Mouse (Mus musculus) brain, embryonic 14.5 days (tissue): ENCODE measurements around the gene Gm20708. TPM values are rescaled to one million over a fixed set of nuclear protein-coding genes. Genes with fewer than 3 reads are reported as not detected.
A peak's percentile ranks its signal among the peaks of the same experiment; 100 is the strongest.

Experiments used
- DNase-seq: peaks from one replicate; pipeline ENCODE4 v3.0.0-alpha.2; 2011; ENCODE audit warnings: low read depth
- CTCF ChIP-seq: fragments of 200-500 bp; IDR thresholded peaks from 2 replicates; pipeline ENCODE4 v1.5.1; 2012; ENCODE audit warnings: inconsistent platforms, mild to moderate bottlenecking, moderate library complexity, borderline replicate concordance; ENCODE audit not compliant: insufficient read depth, insufficient read length; ENCODE audit errors: extremely low read depth
- POLR2A ChIP-seq: fragments of 200-500 bp; IDR thresholded peaks from 2 replicates; pipeline ENCODE4 v1.6.1; 2012; ENCODE audit warnings: mild to moderate bottlenecking, inconsistent platforms, borderline replicate concordance; ENCODE audit not compliant: poor library complexity, insufficient read depth, insufficient read length, severe bottlenecking; ENCODE audit errors: extremely low read depth
- polyA plus RNA-seq: library from polyadenylated mRNA; depleted of rRNA; stranded (reverse); fragments of >200 nt; gene quantifications from 2 replicates; pipeline ENCODE4 v1.2.3, GENCODE M21; 2012

Gene Gm20708
- polyA plus RNA-seq, 1 experiment, result 1.2 TPM

DNA sequence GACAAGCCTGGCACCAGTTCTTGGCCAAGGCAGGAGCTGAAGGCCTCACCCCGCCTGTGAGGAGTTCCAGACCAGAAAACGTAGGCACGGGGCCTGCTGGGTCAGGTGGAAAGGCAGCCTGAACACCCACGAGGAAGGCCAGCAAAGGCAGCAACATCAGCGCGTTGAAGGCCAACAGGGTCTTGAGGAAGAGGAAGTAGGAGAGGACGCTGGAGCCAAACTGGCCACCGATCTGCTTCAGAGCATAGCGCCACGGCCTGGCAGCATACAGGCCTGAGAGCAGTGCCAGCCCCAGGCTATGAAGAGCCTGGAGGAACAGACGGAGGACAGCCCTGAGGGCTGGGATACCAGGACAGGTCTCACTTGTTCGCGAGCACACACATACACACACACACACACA, 33.9 kb upstream of the Gm20708 start:
- DNase-seq, result no peak
- TF ChIP-seq POLR2A, result no peak
- no peak for TF ChIP-seq CTCF

DNA sequence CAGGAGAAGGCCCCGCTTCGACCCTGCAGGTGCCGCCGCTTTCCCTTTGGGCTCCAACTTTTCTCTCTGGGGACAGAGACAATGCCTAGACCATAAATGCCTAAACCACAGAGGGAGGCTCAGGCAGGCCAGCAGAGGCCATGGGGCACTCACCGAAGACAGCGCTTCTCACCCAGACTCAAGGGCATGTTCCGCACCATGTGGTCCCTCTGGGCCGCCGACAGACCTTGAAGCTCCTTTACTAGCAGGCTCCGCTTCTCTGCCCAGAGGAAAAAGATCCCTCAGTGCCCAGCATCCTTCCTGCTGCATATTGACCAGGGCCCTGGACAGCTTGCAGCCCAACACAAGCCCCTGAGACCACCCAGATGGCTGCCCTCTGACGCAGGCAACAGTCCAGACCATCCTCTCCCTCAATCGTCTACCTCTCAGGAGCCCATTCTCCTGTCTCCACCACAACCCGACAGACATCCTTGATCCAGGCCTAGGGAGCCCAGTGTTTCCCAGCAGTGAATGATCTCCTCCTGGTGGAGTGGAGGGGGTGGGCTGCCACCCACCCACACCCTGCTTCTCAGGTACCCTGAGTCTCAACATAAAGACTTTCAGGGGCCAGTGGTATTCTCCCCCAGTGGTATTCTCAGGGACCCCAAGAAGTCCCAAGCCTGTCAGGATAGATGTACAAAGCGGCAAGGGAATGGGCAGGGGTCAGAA, 33.2 kb upstream of the Gm20708 start:
- DNase-seq, result no peak
- TF ChIP-seq POLR2A, result no peak
- no peak for TF ChIP-seq CTCF

DNA sequence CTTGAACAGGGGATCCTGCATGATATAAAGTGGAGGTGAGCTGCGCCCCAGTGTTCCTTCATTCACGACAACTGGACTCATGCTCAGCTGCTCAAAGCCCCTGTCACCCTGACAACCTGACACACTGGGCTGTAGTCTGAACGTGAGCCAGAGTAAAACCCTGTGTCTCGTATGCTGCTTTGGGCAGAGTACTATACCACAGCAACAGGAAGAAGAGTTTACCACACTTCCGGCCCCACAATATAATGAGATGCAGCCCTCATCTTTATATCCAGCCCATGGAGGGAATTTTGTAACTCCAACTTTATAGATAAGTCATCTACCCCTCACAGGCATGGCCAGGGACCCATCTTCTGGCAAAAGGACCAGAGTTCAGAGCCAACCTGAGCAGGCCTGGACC, 32.4 kb upstream of the Gm20708 start:
- TF ChIP-seq POLR2A (no peak), CTCF (no peak)

DNA sequence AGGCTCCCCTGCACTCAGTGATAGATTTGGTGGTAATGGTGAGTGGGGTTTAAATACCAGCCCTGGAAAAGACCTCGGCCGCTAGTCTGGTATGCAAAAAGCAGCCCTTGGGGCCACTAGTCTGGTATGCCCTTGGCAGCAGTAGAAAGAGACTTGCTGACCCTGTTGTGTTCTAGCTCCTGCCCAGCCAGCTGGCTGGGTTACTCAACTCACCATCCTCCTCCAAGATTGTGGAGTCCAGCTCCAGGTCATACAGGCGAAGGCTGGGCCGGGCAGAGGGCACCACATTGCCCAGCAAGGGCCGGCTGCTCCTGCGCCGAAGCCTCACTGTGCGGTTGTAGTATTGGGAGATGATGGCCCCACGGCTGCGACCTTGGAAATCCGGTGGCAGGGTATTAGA, 31.4 kb upstream of the Gm20708 start:
- no peak for DNase-seq
- TF ChIP-seq POLR2A, result no peak
- no peak for TF ChIP-seq CTCF

More for the DNA sequence above, 32.4 kb upstream of the Gm20708 start:
- no peak for DNase-seq

DNA sequence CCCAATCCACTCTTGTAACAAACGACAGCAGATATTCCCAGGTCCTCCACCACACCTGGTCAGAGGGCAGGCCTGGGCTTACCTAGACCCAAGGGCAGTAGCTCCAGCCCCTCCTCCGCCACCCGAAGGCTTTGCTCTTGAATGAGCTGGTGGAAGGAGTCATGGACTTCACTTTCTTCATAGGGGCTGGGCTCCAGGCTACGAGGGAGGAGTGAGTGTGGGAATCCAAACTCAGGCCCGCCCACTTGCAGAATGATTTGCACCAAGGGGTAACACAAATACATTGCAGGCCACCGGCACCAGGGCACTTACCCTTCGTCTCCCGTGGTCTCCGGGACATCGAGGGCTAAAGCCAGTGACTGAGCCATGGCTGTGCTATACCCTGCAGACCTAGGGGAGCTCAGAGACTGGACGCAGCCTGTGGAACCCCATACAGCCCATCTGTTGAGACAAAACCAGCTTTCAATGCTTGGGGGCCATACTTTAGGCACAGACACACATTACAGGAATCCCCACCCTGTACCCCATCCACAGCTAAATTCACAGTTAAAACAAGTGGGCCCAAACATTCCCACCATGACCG, 30.5 kb upstream of the Gm20708 start:
- TF ChIP-seq POLR2A (no peak), CTCF (no peak)
- DNase-seq, result no peak

DNA sequence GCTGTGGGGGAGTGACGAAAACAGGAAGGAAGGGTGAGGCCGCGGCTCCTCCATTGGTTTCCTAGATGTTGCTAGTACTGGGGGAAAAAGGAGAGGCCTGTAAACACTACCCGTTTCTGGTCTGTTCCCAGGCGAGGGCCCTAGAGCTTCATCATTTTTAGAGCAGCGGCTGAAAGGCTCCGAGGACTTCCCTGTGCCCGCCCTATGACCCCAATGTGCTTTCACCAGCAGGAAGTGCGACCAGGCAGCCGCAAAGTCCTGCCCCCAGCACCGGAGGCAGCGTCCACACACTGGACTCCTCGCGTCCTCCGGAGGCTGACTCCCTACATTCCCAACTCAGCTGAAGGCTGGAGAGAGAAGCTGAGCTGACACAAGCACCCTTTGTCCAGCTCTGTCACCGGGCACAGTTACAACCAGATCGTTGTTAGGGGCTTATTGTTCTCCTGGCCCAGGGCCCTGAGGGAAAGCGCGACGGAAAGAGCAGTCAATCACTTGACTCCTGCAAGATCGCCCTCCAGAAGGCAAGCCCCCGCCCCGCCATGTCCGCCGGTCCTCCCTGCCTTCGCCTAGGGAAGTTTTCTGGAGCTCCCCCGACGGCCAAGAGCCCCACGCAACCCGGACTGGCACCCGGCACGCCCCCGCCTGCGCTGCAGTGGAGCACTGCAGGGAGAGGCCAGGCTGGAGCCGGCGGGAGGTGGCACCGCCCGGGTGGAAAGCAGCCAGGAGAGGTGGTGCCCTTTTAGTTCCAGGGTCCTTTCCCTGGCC, 29.9 kb upstream of the Gm20708 start:
- TF ChIP-seq CTCF (no peak), POLR2A (no peak)

DNA sequence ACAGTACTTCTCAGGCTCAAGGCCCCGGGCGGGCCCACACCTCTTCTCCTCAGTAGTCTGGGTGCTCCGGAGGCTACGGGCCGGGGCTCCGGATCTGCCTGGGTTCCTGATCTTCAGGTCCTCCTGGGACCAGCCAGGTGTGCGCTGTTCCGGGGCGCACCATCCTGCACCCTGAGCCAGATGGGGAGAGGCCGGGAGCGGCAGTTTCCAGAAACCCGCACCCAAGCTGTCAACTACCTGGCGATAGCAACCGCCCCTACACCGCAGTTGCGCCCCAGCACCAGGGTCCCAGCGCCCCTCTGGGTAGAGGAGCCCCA, 29.3 kb upstream of the Gm20708 start:
- TF ChIP-seq POLR2A (no peak), CTCF (no peak)

More for the DNA sequence above, 29.9 kb upstream of the Gm20708 start:
- DNase-seq, result peak; percentile 80

DNA sequence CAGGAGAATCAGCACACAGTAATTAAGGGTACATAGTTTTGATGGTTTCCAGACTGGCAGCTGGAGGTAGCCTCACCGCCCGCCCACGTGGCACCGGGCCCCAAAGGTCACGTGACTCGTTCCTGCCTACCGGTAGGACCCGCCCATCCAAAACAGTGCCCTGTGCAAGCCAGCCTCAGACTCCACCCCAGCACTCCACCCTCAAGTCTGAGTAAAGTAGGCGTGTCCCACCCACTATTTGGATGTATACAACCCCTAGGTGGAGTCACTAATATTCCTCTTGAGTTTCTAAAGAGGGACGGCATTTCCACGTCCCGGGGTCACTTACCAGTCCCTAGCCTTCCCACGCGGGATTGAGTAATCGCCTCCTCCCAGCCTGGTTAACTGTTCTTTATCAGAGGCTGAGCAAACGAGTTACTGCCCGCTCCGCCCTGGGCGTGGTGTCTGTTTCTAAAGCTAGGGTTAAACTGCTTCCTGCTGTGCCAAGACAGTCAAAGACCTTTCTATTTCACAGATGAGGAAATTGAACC, 28.8 kb upstream of the Gm20708 start:
- DNase-seq, result peak; percentile 56
- TF ChIP-seq POLR2A, result no peak
- no peak for TF ChIP-seq CTCF

More for the DNA sequence above, 29.3 kb upstream of the Gm20708 start:
- DNase-seq, result no peak

DNA sequence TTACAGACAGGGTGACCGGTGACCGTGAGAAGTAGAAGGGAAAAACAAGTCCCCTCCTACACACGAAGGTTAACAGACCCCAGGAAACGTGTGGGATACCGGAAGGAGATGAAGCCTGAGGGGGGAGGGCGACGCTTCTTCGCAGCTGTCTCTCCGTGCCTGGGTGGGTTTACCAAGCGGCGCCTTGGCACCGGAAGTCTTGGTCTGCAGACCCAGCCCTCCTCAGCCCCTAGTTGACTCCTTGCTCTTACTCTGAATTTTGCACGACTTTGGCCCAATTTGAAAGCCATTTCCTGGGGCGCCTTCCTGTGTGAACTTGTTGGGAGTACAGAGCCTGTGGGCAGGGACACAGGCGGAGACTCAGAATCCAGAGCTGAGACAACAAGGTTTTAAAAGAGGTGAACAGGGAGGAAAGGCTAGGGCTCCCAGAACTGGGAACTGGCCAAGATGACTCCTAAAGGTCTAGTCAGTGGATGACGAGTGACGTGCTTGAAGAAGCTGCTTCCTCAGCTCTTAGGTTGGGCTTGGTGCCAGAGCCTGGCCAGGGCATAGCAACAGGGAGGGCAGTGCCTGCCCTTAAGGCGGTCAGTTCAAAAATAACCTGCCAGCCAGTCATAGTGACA, 28.2 kb upstream of the Gm20708 start:
- no peak for DNase-seq
- TF ChIP-seq POLR2A (no peak), CTCF (no peak)

DNA sequence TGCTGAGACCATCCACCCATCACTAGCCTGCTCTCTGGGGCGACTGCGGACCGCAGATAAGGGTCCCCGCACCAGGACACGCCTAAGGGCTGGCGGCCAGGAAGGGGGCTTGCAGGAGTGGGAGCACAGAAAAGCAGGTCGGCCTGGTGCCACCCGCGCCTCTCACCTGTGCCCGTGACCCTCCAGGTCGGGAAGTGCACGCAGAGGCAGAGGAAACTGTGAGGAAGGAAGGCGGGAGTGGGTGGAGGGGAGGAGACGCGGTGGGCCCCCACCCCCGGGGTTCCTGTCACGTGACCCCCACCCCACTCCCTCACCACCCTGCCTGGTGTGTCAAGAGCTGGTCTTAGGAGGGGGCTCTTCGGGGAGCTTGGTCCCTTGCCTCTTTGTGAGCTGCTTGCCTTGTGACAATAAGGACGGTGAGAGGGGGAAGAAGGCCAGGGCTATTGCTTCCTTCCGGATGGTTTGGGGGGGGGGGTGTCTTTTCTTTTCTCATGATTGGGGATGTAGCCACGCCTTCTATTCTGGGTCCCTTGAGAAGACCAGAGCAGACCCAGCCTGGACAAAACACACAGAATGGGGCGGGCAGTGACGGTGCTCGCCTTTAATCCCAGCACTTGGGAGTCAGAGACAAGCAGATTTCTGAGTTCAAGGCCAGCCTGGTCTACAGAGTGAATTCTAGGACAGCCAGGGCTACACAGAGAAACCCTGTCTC, 27.3 kb upstream of the Gm20708 start, which contains the start of the genes Tmc8 and Tmc6:
Gene Tmc8 (plus strand): TSS at position 84 of the 712 bp plus-strand sequence.
Gene Tmc6 (minus strand): TSS at position 206 of the 712 bp plus-strand sequence.
- DNase-seq, result no peak
- TF ChIP-seq POLR2A (no peak), CTCF (no peak)

DNA sequence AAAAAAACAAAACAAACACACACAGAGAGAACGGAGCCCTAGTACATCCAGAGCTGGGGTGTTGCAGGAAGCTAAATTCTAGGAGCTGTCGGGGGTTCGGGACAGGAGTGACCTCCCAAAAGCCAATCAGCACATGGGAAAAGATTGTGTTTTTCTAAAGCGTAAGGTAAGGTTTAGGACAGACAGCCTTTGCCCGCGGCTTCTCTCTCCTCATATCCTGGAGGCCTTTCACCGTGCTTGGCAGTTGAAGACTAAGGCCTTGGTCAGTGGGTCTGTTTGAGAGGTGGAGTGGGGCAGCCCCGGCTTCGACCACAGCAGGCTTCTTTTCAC, 26.8 kb upstream of the Gm20708 start:
- no peak for TF ChIP-seq POLR2A
- no peak for TF ChIP-seq CTCF
- DNase-seq, result no peak

DNA sequence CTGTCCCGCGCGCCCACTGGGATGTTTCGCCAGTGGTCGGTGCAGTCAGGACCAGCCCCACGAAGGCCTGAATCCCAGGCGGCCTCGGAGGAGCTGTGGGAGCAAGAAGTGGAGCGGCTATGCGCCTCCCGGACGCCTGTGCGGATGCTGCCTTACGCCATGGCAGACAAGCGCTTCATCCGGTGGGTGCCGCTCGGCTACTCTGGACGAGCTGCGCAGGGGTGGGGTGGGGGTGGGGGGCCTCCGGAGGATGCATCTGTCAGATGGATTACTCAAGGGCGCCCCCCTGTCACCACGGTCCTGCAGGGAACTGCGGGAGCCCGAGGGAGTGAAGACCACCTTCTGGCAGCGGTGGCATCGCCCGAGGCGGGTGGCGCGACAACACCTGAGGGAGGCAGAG, 26.4 kb upstream of the Gm20708 start:
- TF ChIP-seq POLR2A (no peak), CTCF (peak; percentile 71)
- DNase-seq, result peak; percentile 81

DNA sequence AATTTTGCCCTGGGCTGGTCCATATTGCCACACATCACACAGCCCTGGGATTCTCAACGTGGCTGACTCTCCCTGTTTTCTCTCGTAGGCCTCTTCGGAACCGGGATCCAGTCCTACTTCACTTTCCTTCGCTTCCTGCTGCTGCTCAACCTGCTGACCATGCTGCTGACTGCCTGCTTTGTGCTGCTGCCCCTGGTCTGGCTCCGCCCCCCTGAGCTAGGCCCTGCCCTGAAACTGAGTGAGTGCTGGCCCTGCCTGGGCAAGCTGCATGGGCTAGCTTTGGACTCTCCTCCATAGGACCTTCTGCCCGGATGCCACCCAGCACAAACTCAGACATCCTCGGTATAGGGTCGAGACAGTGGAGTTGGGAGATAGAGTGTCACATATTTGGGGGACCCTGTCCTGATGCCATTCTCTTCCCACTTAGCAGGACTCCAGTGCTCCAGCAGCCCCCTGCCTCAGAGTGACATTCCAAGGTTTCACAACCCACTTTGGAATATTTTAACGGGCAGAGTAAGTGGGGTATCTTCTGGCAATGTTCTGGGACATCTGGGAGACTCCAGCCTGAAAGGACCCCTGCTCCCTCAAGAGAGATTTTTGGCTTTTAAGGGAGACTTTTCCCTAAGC, 25.7 kb upstream of the Gm20708 start:
- DNase-seq, result no peak

More for the DNA sequence above, 25.7 kb upstream of the Gm20708 start:
- TF ChIP-seq CTCF, result no peak
- TF ChIP-seq POLR2A, result no peak
